Mouse (Mus musculus) intestine, embryonic 16.5 days (tissue): ENCODE results near the gene C130050O18Rik. TPM values are rescaled to one million over a fixed set of nuclear protein-coding genes. Genes with fewer than 3 reads are reported as not detected.
A peak's percentile ranks its signal among the peaks of the same experiment; 100 is the strongest.

Experiments used
- ATAC-seq: fragments of 200-750 bp; cut with Nextera tagmentation; 2 replicates; pipeline ENCODE4 v1.8.0; 2017; ENCODE audit warnings: moderate TSS enrichment, moderate library complexity
- H3K27ac ChIP-seq: fragments of 300-500 bp; sonication (generic); 2 replicates; pipeline ENCODE4 v1.5.1; 2014; ENCODE audit warnings: mild to moderate bottlenecking, low read length
- H3K27me3 ChIP-seq: fragments of 300-500 bp; sonication (generic); replicated peaks from 2 replicates; pipeline ENCODE4 v1.6.1; 2014; ENCODE audit warnings: low read length, control low read depth, mixed read lengths; ENCODE audit not compliant: control insufficient read depth, insufficient read depth
- H3K36me3 ChIP-seq: fragments of 300-500 bp; sonication (generic); 2 replicates; pipeline ENCODE4 v1.6.1; 2014; ENCODE audit warnings: low read length, control low read depth; ENCODE audit not compliant: control insufficient read depth, insufficient read depth
- H3K4me1 ChIP-seq: fragments of 300-500 bp; sonication (generic); 2 replicates; pipeline ENCODE4 v1.6.1; 2014; ENCODE audit warnings: low read length, control low read depth, mixed read lengths; ENCODE audit not compliant: control insufficient read depth, insufficient read depth
- H3K4me2 ChIP-seq: fragments of 300-500 bp; sonication (generic); 2 replicates; pipeline ENCODE4 v1.6.1; 2014; ENCODE audit warnings: low read depth, low read length, control low read depth
- H3K4me3 ChIP-seq: fragments of 300-500 bp; sonication (generic); 2 replicates; pipeline ENCODE4 v1.5.1; 2014; ENCODE audit warnings: mild to moderate bottlenecking, low read length
- H3K9ac ChIP-seq: fragments of 300-500 bp; sonication (generic); 2 replicates; pipeline ENCODE4 v1.6.1; 2014; ENCODE audit warnings: low read depth, low read length
- H3K9me3 ChIP-seq: fragments of 300-500 bp; sonication (generic); 2 replicates; pipeline ENCODE4 v1.6.1; 2016; ENCODE audit warnings: low read length, control low read depth; ENCODE audit not compliant: control insufficient read depth
- WGBS: fragments of 180-500 bp; shearing (Covaris S2); extraction: QIAGEN DNeasy Blood & Tissue Kit; methylation state at CpG from one replicate; pipeline ENCODE4 v1.1.7; 2014; 5-methylcytosine and 5-hydroxymethylcytosine counted together
- polyA plus RNA-seq: library from polyadenylated mRNA; unstranded; fragments of >200 nt; fragmentation: Nextera tagmentation; extraction: Ambion mirVana; gene quantifications from 2 replicates; pipeline ENCODE4 v1.2.1, GENCODE M21; 2015

The C130050O18Rik gene
- polyA plus RNA-seq, result 0.87 and 1.0 TPM in 2 replicates

GRCm38 (mm10) chr5:139404801-139405401, at the start of gene C130050O18Rik:
Gene C130050O18Rik, plus strand, starts transcription at chr5:139405280.
- no peak within 1 kb of the TSS for H3K4me2 ChIP-seq
- no peak within 1 kb of the TSS for H3K4me3 ChIP-seq
- H3K9me3 ChIP-seq, result no peaks in the 10 kb centered on the region
- H3K27me3 ChIP-seq, result no peaks in the 10 kb centered on the region
- ATAC-seq, result no peak
- H3K36me3 ChIP-seq, result no peaks in the 10 kb centered on the region
- 78% methylated on average over 6 of the region's 6 CpGs for WGBS
- H3K9ac ChIP-seq, result no peak within 1 kb of the TSS
- H3K4me1 ChIP-seq, result peaks cover 11% of the 10 kb centered on the region
- H3K27ac ChIP-seq, result no peak within 1 kb of the TSS

- H3K27ac ChIP-seq, result peak overlapping the region; percentile 49
- ATAC-seq, result peak; percentile 16
- 65% methylated on average over 2 of the region's 2 CpGs for WGBS
These were observed 46.4 kb upstream of the C130050O18Rik start for GRCm38 (mm10) chr5:139358653-139359052.

GRCm38 (mm10) chr5:139359244-139359643, 45.8 kb upstream of the C130050O18Rik start:
- Histone ChIP-seq H3K27ac (peak overlapping the region; percentile 49), H3K4me3 (no peak overlapping the region), H3K36me3 (no peaks in the 10 kb centered on the region), H3K4me1 (peaks cover 18% of the 10 kb centered on the region), H3K27me3 (no peaks in the 10 kb centered on the region), H3K9me3 (no peaks in the 10 kb centered on the region), H3K4me2 (no peak overlapping the region), H3K9ac (no peak overlapping the region)
- WGBS, result 95% methylated on average over 5 of the region's 5 CpGs
- no peak for ATAC-seq

More at GRCm38 (mm10) chr5:139358653-139359052, 46.4 kb upstream of the C130050O18Rik start:
- peaks cover 16% of the 10 kb centered on the region for H3K4me1 ChIP-seq
- no peaks in the 10 kb centered on the region for H3K9me3 ChIP-seq
- H3K36me3 ChIP-seq, result no peaks in the 10 kb centered on the region
- no peak overlapping the region for H3K4me2 ChIP-seq
- no peak overlapping the region for H3K4me3 ChIP-seq
- H3K9ac ChIP-seq, result no peak overlapping the region
- H3K27me3 ChIP-seq, result no peaks in the 10 kb centered on the region

- no peaks in the 10 kb centered on the region for H3K36me3 ChIP-seq
- H3K27me3 ChIP-seq, result no peaks in the 10 kb centered on the region
- no peaks in the 10 kb centered on the region for H3K9me3 ChIP-seq
- H3K27ac ChIP-seq, result no peak overlapping the region
- no peak for ATAC-seq
- no peak overlapping the region for H3K4me3 ChIP-seq
- no peak overlapping the region for H3K9ac ChIP-seq
- peaks cover 12% of the 10 kb centered on the region for H3K4me1 ChIP-seq
- no peak overlapping the region for H3K4me2 ChIP-seq
- WGBS, result 64% methylated on average over 7 of the region's 7 CpGs
These were observed 41.2 kb upstream of the C130050O18Rik start for GRCm38 (mm10) chr5:139363858-139364257.

GRCm38 (mm10) chr5:139364260-139364910, 40.7 kb upstream of the C130050O18Rik start:
- Histone ChIP-seq H3K9ac (peak overlapping the region; percentile 40), H3K27me3 (no peaks in the 10 kb centered on the region)

GRCm38 (mm10) chr5:139364911-139365571, 40.0 kb upstream of the C130050O18Rik start:
- H3K36me3 ChIP-seq, result no peaks in the 10 kb centered on the region
- WGBS, result 42% methylated on average over 5 of the region's 5 CpGs
- H3K4me3 ChIP-seq, result no peak overlapping the region
- peak overlapping the region; percentile 66; the same call in 1 of the 2 replicates for H3K27ac ChIP-seq
- H3K9ac ChIP-seq, result peak overlapping the region; percentile 40
- H3K4me1 ChIP-seq, result peaks cover 12% of the 10 kb centered on the region
- no peak for ATAC-seq
- no peaks in the 10 kb centered on the region for H3K27me3 ChIP-seq
- H3K9me3 ChIP-seq, result no peaks in the 10 kb centered on the region
- H3K4me2 ChIP-seq, result no peak overlapping the region

More at GRCm38 (mm10) chr5:139364260-139364910, 40.7 kb upstream of the C130050O18Rik start:
- H3K27ac ChIP-seq, result peak overlapping the region; percentile 66; the same call in 1 of the 2 replicates
- no peaks in the 10 kb centered on the region for H3K36me3 ChIP-seq
- H3K4me2 ChIP-seq, result no peak overlapping the region
- 28% methylated on average over 12 of the region's 12 CpGs for WGBS
- H3K9me3 ChIP-seq, result no peaks in the 10 kb centered on the region
- H3K4me3 ChIP-seq, result no peak overlapping the region
- peak; percentile 37 for ATAC-seq
- H3K4me1 ChIP-seq, result peaks cover 12% of the 10 kb centered on the region

GRCm38 (mm10) chr5:139365827-139366226, 39.3 kb upstream of the C130050O18Rik start:
- H3K9me3 ChIP-seq, result no peaks in the 10 kb centered on the region
- no peak for ATAC-seq
- no peak overlapping the region for H3K4me2 ChIP-seq
- peaks cover 12% of the 10 kb centered on the region for H3K4me1 ChIP-seq
- H3K27ac ChIP-seq, result no peak overlapping the region
- H3K27me3 ChIP-seq, result no peaks in the 10 kb centered on the region
- no peak overlapping the region for H3K9ac ChIP-seq
- H3K4me3 ChIP-seq, result no peak overlapping the region
- WGBS, result 94% methylated on average over 1 of the region's 1 CpGs
- H3K36me3 ChIP-seq, result no peaks in the 10 kb centered on the region

- no peak overlapping the region for H3K9ac ChIP-seq
- no peaks in the 10 kb centered on the region for H3K9me3 ChIP-seq
- no peak overlapping the region for H3K4me2 ChIP-seq
- 77% methylated on average over 11 of the region's 11 CpGs for WGBS
- H3K4me1 ChIP-seq, result peaks cover 15% of the 10 kb centered on the region
- H3K27ac ChIP-seq, result no peak overlapping the region
- no peak overlapping the region for H3K4me3 ChIP-seq
- ATAC-seq, result no peak
- H3K36me3 ChIP-seq, result no peaks in the 10 kb centered on the region
- H3K27me3 ChIP-seq, result no peaks in the 10 kb centered on the region
These were observed 38.6 kb upstream of the C130050O18Rik start for GRCm38 (mm10) chr5:139366484-139366883.

- Histone ChIP-seq H3K27ac (no peak overlapping the region), H3K27me3 (no peaks in the 10 kb centered on the region), H3K36me3 (no peaks in the 10 kb centered on the region), H3K4me2 (no peak overlapping the region), H3K9me3 (no peaks in the 10 kb centered on the region), H3K9ac (no peak overlapping the region), H3K4me1 (peaks cover 20% of the 10 kb centered on the region), H3K4me3 (no peak overlapping the region)
- 83% methylated on average over 4 of the region's 4 CpGs for WGBS
- ATAC-seq, result no peak
These were observed 37.1 kb upstream of the C130050O18Rik start for GRCm38 (mm10) chr5:139367884-139368458.
